Mouse (Mus musculus) midbrain, embryonic 16.5 days (tissue): ENCODE data around the gene Ankrd10. TPM values are rescaled to one million over a fixed set of nuclear protein-coding genes. Genes with fewer than 3 reads are reported as not detected.

Experiments used
- ATAC-seq: fragments of 200-750 bp; cut with Nextera tagmentation; 2 replicates; pipeline ENCODE4 v1.8.0; 2017; ENCODE audit warnings: moderate TSS enrichment
- H3K27ac ChIP-seq: fragments of 300-500 bp; sonication (generic); 2 replicates; pipeline ENCODE4 v1.5.1; 2014; ENCODE audit warnings: mild to moderate bottlenecking, low read length, mixed read lengths
- H3K27me3 ChIP-seq: fragments of 300-500 bp; sonication (generic); 2 replicates; pipeline ENCODE4 v1.6.1; 2014; ENCODE audit warnings: low read depth, low read length, mixed read lengths; ENCODE audit not compliant: control insufficient read depth, insufficient read depth
- H3K36me3 ChIP-seq: fragments of 300-500 bp; sonication (generic); 2 replicates; pipeline ENCODE4 v1.6.1; 2014; ENCODE audit warnings: mild to moderate bottlenecking, low read length, moderate library complexity, mixed read lengths; ENCODE audit not compliant: control insufficient read depth, insufficient read depth
- H3K4me1 ChIP-seq: fragments of 300-500 bp; sonication (generic); 2 replicates; pipeline ENCODE4 v1.6.1; 2014; ENCODE audit warnings: mild to moderate bottlenecking, low read length, mixed read lengths; ENCODE audit not compliant: control insufficient read depth, insufficient read depth
- H3K4me2 ChIP-seq: fragments of 300-500 bp; sonication (generic); 2 replicates; pipeline ENCODE4 v1.6.1; 2014; ENCODE audit warnings: mild to moderate bottlenecking, low read length, mixed read lengths
- H3K4me3 ChIP-seq: fragments of 300-500 bp; sonication (generic); 2 replicates; pipeline ENCODE4 v1.5.1; 2014; ENCODE audit warnings: low read depth, mild to moderate bottlenecking, low read length, moderate library complexity, mixed read lengths
- H3K9ac ChIP-seq: fragments of 300-500 bp; sonication (generic); 2 replicates; pipeline ENCODE4 v1.6.1; 2014; ENCODE audit warnings: low read depth, low read length, mixed read lengths
- H3K9me3 ChIP-seq: fragments of 300-500 bp; sonication (generic); replicated peaks from 2 replicates; pipeline ENCODE4 v1.6.1; 2014; ENCODE audit warnings: mild to moderate bottlenecking, low read length, mixed read lengths; ENCODE audit not compliant: control insufficient read depth, poor library complexity, severe bottlenecking
- WGBS: fragments of 180-500 bp; shearing (Covaris S2); extraction: QIAGEN DNeasy Blood & Tissue Kit; methylation state at CpG from one replicate; pipeline ENCODE4 v1.1.7; 2014; 5-methylcytosine and 5-hydroxymethylcytosine counted together
- polyA plus RNA-seq: library from polyadenylated mRNA; unstranded; fragments of >200 nt; fragmentation: Nextera tagmentation; extraction: Ambion mirVana; gene quantifications from 2 replicates; pipeline ENCODE4 v1.2.1, GENCODE M21; 2015

Ankrd10 gene
- polyA plus RNA-seq, 1 experiment from 2014 or later = 90.9 TPM

GRCm38 (mm10) chr8:11636324-11637057 is 934 bp upstream of the Ankrd10 start:
- Histone ChIP-seq H3K9ac (peak overlapping the region; percentile 95), H3K9me3 (no peaks in the 10 kb centered on the region), H3K27me3 (no peaks in the 10 kb centered on the region), H3K4me3 (peak overlapping the region; percentile 85), H3K4me2 (peak overlapping the region; percentile 90), H3K27ac (peak overlapping the region; percentile 98), H3K36me3 (peaks cover 7% of the 10 kb centered on the region), H3K4me1 (peaks cover 19% of the 10 kb centered on the region)
- WGBS = 3% methylated on average over 30 of the region's 30 CpGs
- peak; percentile 14 for ATAC-seq

DNA sequence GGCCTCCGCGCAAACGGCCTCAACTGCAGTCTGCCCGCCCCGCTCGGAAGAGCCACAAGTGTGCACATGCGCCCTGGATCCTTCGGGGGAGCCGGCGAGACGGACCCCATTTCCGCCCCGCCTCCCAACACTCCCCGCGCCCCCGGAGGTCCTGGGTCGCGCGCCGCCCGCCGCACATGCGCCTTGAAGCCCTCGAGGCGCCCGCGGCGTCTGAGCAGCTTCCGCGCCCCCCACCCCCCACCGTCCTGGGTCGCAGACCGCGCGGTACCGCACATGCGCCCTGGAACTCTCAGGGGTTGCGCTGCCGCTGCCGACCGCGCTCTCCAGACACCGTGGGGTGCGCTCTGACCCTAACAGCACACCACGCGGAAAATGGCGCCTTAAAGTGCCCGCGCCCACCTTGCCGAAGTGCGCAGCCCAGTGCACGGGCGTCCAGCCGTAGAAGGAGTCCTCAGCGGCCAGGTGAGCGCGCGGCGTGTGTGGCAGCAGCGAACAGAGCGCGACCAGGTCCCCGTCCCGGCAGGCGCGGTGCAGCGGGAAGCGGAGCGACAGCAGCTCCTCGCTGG is 462 bp downstream of the Ankrd10 start:
- H3K9ac ChIP-seq = peak overlapping the region; percentile 95
- peak; percentile 90 for ATAC-seq
- no peaks in the 10 kb centered on the region for H3K9me3 ChIP-seq
- H3K36me3 ChIP-seq = peaks cover 9% of the 10 kb centered on the region
- peak overlapping the region; percentile 98 for H3K27ac ChIP-seq
- H3K4me1 ChIP-seq = peaks cover 19% of the 10 kb centered on the region
- under 1% methylated on average over 68 of the region's 70 CpGs for WGBS
- no peaks in the 10 kb centered on the region for H3K27me3 ChIP-seq
- H3K4me2 ChIP-seq = peak overlapping the region; percentile 90
- H3K4me3 ChIP-seq = peak overlapping the region; percentile 85

- H3K4me1 ChIP-seq = peaks cover 19% of the 10 kb centered on the region
- peak overlapping the region; percentile 98 for H3K27ac ChIP-seq
- H3K36me3 ChIP-seq = peaks cover 9% of the 10 kb centered on the region
- peak overlapping the region; percentile 95 for H3K9ac ChIP-seq
- peak overlapping the region; percentile 85 for H3K4me3 ChIP-seq
- H3K4me2 ChIP-seq = peak overlapping the region; percentile 90
- under 1% methylated on average over 39 of the region's 39 CpGs for WGBS
- H3K27me3 ChIP-seq = no peaks in the 10 kb centered on the region
- peak; percentile 21 for ATAC-seq
- no peaks in the 10 kb centered on the region for H3K9me3 ChIP-seq
Measured at GRCm38 (mm10) chr8:11634331-11635011, 1.1 kb downstream of the Ankrd10 start.

DNA sequence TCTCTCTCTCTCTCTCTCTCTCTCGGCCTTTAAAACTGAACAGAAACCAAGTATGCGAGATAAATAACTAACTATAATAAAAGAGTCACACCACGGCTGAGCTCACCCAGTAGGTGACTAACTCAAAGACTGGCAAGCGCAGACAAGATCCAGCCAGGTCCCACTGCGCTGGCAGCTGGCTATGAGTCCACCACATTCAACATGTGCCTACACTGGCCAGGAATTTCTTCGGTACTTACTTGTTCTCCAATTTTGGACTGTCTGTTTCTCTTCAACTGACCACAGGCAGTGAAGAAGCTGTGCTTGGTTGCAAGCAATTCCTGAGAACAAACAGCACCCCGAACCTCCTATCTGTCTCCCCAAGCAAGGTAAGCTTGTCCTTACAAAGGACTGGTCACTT is 2.1 kb downstream of the Ankrd10 start:
- ATAC-seq = no peak
- 63% methylated on average over 7 of the region's 7 CpGs for WGBS
- Histone ChIP-seq H3K9me3 (no peaks in the 10 kb centered on the region), H3K27me3 (no peaks in the 10 kb centered on the region), H3K4me3 (peak overlapping the region; percentile 85), H3K4me2 (peak overlapping the region; percentile 90), H3K36me3 (peaks cover 9% of the 10 kb centered on the region), H3K27ac (no peak overlapping the region), H3K4me1 (peaks cover 19% of the 10 kb centered on the region), H3K9ac (0 out of 2 replicates have a peak overlapping the region, but pooled peaks have one; percentile 95)

DNA sequence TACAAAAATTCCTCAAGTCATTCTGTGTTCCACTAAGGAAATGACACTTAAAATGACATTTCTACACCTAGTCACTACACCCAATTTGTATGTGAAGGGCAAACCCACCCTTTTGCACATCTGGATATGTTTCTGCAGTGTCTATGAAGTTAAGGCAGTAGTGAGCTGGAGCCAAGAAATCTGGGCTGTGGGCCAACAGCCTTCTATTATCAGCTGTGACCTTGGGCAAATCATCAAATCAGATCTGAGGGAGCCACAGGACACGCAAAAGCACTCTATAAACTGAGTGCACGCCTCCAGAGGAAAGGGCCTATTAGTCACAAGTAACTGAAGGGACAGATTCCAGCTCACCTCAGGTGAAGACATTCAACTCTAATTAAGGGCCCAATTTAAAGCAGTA is 3.2 kb downstream of the Ankrd10 start:
- Histone ChIP-seq H3K27ac (no peak overlapping the region), H3K4me1 (peaks cover 19% of the 10 kb centered on the region), H3K36me3 (peaks cover 12% of the 10 kb centered on the region), H3K4me3 (no peak overlapping the region), H3K27me3 (no peaks in the 10 kb centered on the region), H3K9me3 (no peaks in the 10 kb centered on the region), H3K4me2 (no peak overlapping the region), H3K9ac (no peak overlapping the region)
- ATAC-seq = no peak
- 31% methylated on average over 2 of the region's 2 CpGs for WGBS

GRCm38 (mm10) chr8:11629206-11629605 is 6.4 kb downstream of the Ankrd10 start:
- Histone ChIP-seq H3K4me3 (no peak overlapping the region), H3K9me3 (no peaks in the 10 kb centered on the region), H3K4me2 (no peak overlapping the region), H3K9ac (no peak overlapping the region), H3K27me3 (no peaks in the 10 kb centered on the region), H3K36me3 (peaks cover 14% of the 10 kb centered on the region), H3K27ac (no peak overlapping the region), H3K4me1 (peaks cover 17% of the 10 kb centered on the region)
- no peak for ATAC-seq
- 82% methylated on average over 5 of the region's 5 CpGs for WGBS

DNA sequence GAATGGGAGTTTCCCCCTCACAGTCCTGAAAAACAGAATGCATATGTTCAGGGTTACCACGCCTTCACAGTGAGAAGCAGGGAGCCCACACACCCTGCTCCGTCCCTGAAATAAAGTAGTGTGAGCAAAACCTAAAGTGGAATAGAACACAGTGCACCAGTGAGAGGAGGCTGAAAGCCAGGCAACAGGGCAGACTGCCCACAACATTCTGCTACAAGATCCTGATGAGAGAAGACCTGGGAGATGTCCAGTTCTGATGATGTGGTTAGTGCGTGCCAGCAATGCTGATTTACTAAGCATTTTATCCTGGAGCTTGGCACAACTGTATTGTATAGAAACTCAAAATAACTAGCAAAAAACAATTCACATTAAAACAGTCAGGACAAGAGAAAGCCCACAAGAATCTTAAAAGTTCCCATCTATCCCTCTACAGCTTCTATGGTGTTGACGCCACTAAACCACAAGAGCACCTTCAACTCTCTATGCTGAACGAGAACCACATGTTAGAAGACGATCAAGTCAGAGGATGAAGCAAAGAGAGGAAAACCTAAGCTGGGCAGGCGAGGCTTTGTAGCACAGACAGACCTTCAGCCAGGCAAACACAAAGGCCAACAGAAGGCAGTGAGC is 6.9 kb downstream of the Ankrd10 start:
- no peaks in the 10 kb centered on the region for H3K27me3 ChIP-seq
- H3K27ac ChIP-seq = no peak overlapping the region
- H3K4me1 ChIP-seq = peaks cover 12% of the 10 kb centered on the region
- 86% methylated on average over 7 of the region's 7 CpGs for WGBS
- ATAC-seq = no peak
- no peak overlapping the region for H3K4me3 ChIP-seq
- no peaks in the 10 kb centered on the region for H3K9me3 ChIP-seq
- no peak overlapping the region for H3K9ac ChIP-seq
- H3K36me3 ChIP-seq = peaks cover 14% of the 10 kb centered on the region
- H3K4me2 ChIP-seq = no peak overlapping the region

DNA sequence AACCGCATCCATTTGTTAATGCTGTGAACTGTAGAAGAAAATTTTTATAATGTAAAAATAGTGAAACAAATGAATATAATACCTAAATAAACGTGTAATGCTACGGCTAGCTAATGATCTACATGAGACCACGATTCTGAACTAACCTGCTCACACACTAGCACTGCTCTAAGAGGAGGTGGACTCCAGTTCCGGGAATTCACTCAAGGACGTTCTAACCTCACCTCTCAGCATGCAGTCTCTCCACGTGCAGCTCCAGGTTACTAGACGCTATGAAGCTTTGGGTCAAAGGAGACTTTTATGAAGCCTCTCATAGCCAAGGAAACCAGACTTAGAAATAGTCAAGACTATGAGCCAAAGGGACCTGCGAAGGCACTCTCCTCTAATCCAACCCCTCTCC is 7.8 kb downstream of the Ankrd10 start:
- Histone ChIP-seq H3K27me3 (no peaks in the 10 kb centered on the region), H3K9ac (no peak overlapping the region), H3K4me2 (no peak overlapping the region), H3K27ac (no peak overlapping the region), H3K4me3 (no peak overlapping the region), H3K4me1 (peaks cover 4% of the 10 kb centered on the region), H3K36me3 (peaks cover 14% of the 10 kb centered on the region), H3K9me3 (no peaks in the 10 kb centered on the region)
- no peak for ATAC-seq
- WGBS = 82% methylated on average over 9 of the region's 9 CpGs
